Mouse (Mus musculus): ENCODE data around the gene Tm9sf3.

Tm9sf3 gene

GRCm38 (mm10) chr19:41262712-41263629 is 826 bp downstream of the Tm9sf3 start:
- DNase-seq: peak; percentile 80

- no peak for DNase-seq
Measured at GRCm38 (mm10) chr19:41260736-41261135, 3.1 kb downstream of the Tm9sf3 start.

GRCm38 (mm10) chr19:41259256-41259655 is 4.5 kb downstream of the Tm9sf3 start:
- DNase-seq: no peak

GRCm38 (mm10) chr19:41258707-41259106 is 5.1 kb downstream of the Tm9sf3 start:
- DNase-seq: no peak

GRCm38 (mm10) chr19:41254584-41254983 is 9.2 kb downstream of the Tm9sf3 start:
- no peak for DNase-seq

GRCm38 (mm10) chr19:41248968-41249367 is 14.8 kb downstream of the Tm9sf3 start:
- no peak for DNase-seq

- no peak for DNase-seq
Measured at GRCm38 (mm10) chr19:41248271-41248670, 15.5 kb downstream of the Tm9sf3 start.

- no peak for DNase-seq
Measured at GRCm38 (mm10) chr19:41246271-41246670, 17.5 kb downstream of the Tm9sf3 start.

- DNase-seq: no peak
Measured at GRCm38 (mm10) chr19:41244581-41244980, 19.2 kb downstream of the Tm9sf3 start.

GRCm38 (mm10) chr19:41241997-41242396 is 21.8 kb downstream of the Tm9sf3 start:
- DNase-seq: no peak

GRCm38 (mm10) chr19:41233698-41234097 is 30.1 kb downstream of the Tm9sf3 start:
- DNase-seq: no peak

- DNase-seq: no peak
Measured at GRCm38 (mm10) chr19:41208326-41208725, 55.5 kb downstream of the Tm9sf3 start.

- peak; percentile 31 for DNase-seq
Measured at GRCm38 (mm10) chr19:41206811-41207344, 56.9 kb downstream of the Tm9sf3 start, which contains the start of gene Tll2. TSS of gene Tll2 (minus strand) at chr19:41206835.

GRCm38 (mm10) chr19:41206041-41206810 is 57.6 kb downstream of the Tm9sf3 start:
- DNase-seq: no peak

GRCm38 (mm10) chr19:41204159-41205081 is 59.4 kb downstream of the Tm9sf3 start:
- no peak for DNase-seq

- peak; percentile 36 for DNase-seq
Measured at GRCm38 (mm10) chr19:41197606-41198005, 66.2 kb downstream of the Tm9sf3 start.

GRCm38 (mm10) chr19:41193379-41193778 is 70.4 kb downstream of the Tm9sf3 start:
- DNase-seq: no peak

GRCm38 (mm10) chr19:41192953-41193352 is 70.8 kb downstream of the Tm9sf3 start:
- DNase-seq: no peak

GRCm38 (mm10) chr19:41191724-41192123 is 72.1 kb downstream of the Tm9sf3 start:
- DNase-seq: no peak

- DNase-seq: no peak
Measured at GRCm38 (mm10) chr19:41190876-41191434, 72.8 kb downstream of the Tm9sf3 start.

- DNase-seq: no peak
Measured at GRCm38 (mm10) chr19:41177331-41177730, 86.5 kb downstream of the Tm9sf3 start.

GRCm38 (mm10) chr19:41176881-41177280 is 86.9 kb downstream of the Tm9sf3 start:
- DNase-seq: no peak
